In the genomic region with DNA sequence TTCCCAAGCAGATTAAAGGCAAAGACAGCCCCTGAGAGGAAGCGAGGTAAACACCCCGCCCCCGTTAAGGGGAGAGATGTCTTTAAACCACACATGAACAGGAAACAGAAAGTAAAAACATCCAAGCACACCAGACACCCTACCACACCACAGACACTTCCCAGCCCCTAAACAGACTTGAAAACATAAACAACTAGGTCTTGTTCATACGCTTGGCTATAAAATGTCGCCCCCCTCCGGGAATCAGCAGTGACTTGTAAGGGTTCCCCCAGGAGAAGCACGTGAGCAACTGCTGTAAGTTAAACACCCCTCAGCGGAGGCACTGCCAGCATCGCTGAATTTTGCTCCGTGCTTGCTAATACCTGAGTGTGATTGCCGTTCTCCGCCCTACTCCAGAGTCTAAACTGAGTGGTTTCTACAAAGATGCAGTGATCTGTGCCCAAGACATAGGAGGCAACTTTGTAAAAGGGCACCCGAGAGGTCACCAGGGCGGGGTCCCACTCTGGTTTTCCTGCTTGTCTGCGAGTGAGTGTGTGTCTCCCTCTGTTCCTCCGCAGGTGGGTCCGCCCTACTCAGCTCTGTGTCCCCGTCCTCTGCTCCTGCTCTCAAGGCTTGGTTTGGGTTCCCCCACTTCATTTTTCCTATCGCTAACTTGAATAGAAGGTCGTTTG, we compare ENCODE assay signal across 8 mouse cellular contexts. TPM values are rescaled to one million over a fixed set of nuclear protein-coding genes. Genes with fewer than 3 reads are reported as not detected.
DNase-seq lines count a peak whose midpoint lies in the region; ATAC-seq and TF ChIP-seq lines count a peak whose summit lies in the region.

No protein-coding gene starts in this region.

- H3K27me3 ChIP-seq in intestine, embryonic 16.5 days (replicated peaks; ENCODE audit: control insufficient read depth, insufficient read depth, low read length): no peaks in the 10 kb centered on the region
- H3K27me3 ChIP-seq in liver, embryonic 13.5 days: no peaks in the 10 kb centered on the region
- no peaks in the 10 kb centered on the region for H3K27me3 ChIP-seq in myocyte (ENCODE audit: control insufficient read depth, insufficient read depth, insufficient read length)
- H3K27me3 ChIP-seq in stomach, embryonic 15.5 days (replicated peaks): no peaks in the 10 kb centered on the region

- H3K4me2 ChIP-seq in intestine, embryonic 16.5 days (ENCODE audit: low read depth, low read length): peak overlapping the region; percentile 96
- H3K4me2 ChIP-seq in liver, embryonic 13.5 days: peak overlapping the region; percentile 88
- peak overlapping the region; percentile 89 for H3K4me2 ChIP-seq in myocyte (ENCODE audit: low read depth)
- H3K4me2 ChIP-seq in stomach, embryonic 15.5 days: peak overlapping the region; percentile 83

- H3K4me3 ChIP-seq in intestine, embryonic 16.5 days (ENCODE audit: low read length): peak overlapping the region; percentile 62
- H3K4me3 ChIP-seq in liver, embryonic 13.5 days (replicated peaks): peak overlapping the region; percentile 68
- H3K4me3 ChIP-seq in myocyte: peak overlapping the region; percentile 25
- H3K4me3 ChIP-seq in stomach, embryonic 15.5 days (replicated peaks): peak overlapping the region; percentile 48

- H3K4me1 ChIP-seq in intestine, embryonic 16.5 days (ENCODE audit: control insufficient read depth, insufficient read depth, low read length): no peaks in the 10 kb centered on the region; the same call in 1 of the 2 replicates
- H3K4me1 ChIP-seq in liver, embryonic 13.5 days (replicated peaks): peaks cover 18% of the 10 kb centered on the region
- H3K4me1 ChIP-seq in stomach, embryonic 15.5 days: peaks cover 3% of the 10 kb centered on the region; the same call in 1 of the 2 replicates

- ATAC-seq in intestine, embryonic 16.5 days: peak; percentile 80
- ATAC-seq in liver, embryonic 13.5 days (ENCODE audit: low read depth): peak; percentile 80
- ATAC-seq in stomach, embryonic 15.5 days (ENCODE audit: insufficient read depth, low FRiP score, low read depth): peak; percentile 76; the same call in 1 of the 2 replicates

- no peaks in the 10 kb centered on the region for H3K36me3 ChIP-seq in intestine, embryonic 16.5 days (ENCODE audit: control insufficient read depth, insufficient read depth, low read length)
- no peaks in the 10 kb centered on the region for H3K36me3 ChIP-seq in liver, embryonic 13.5 days
- no peaks in the 10 kb centered on the region for H3K36me3 ChIP-seq in myocyte (ENCODE audit: control insufficient read depth, insufficient read depth)
- no peaks in the 10 kb centered on the region for H3K36me3 ChIP-seq in stomach, embryonic 15.5 days

- DNase-seq in urinary bladder, adult 18-20 months (ENCODE audit: low spot score in 2 of 2): peak; percentile 46 to 61
- no peak for DNase-seq in urinary bladder, postnatal 10 days (ENCODE audit: low spot score)
- DNase-seq in embryo, embryonic 11.5 days (ENCODE audit: low read depth, low spot score): peak; percentile 30
- DNase-seq in heart, adult 11 months: peak; percentile 98
- peak; percentile 55 for DNase-seq in liver, embryonic 13.5 days

- peak overlapping the region; percentile 68 for H3K27ac ChIP-seq in intestine, embryonic 16.5 days (ENCODE audit: low read length)
- H3K27ac ChIP-seq in liver, embryonic 13.5 days: peak overlapping the region; percentile 68
- 0 out of 2 replicates have a peak overlapping the region, but pooled peaks have one; percentile 17 for H3K27ac ChIP-seq in stomach, embryonic 15.5 days

- no peaks in the 10 kb centered on the region for H3K9me3 ChIP-seq in intestine, embryonic 16.5 days (ENCODE audit: control insufficient read depth, low read length)
- H3K9me3 ChIP-seq in liver, embryonic 13.5 days (replicated peaks): no peaks in the 10 kb centered on the region
- no peaks in the 10 kb centered on the region for H3K9me3 ChIP-seq in stomach, embryonic 15.5 days

- no peak for TF ChIP-seq POLR2A in myocyte (IDR thresholded peaks at IDR 0.05; ENCODE audit: insufficient read length, low read depth)

- H3K9ac ChIP-seq in intestine, embryonic 16.5 days (ENCODE audit: low read depth, low read length): peak overlapping the region; percentile 73
- H3K9ac ChIP-seq in liver, embryonic 13.5 days: peak overlapping the region; percentile 69
- peak overlapping the region; percentile 1; the same call in 1 of the 2 replicates for H3K9ac ChIP-seq in stomach, embryonic 15.5 days

- H3K79me2 ChIP-seq in myocyte (ENCODE audit: control insufficient read depth, insufficient read depth): no peaks in the 10 kb centered on the region

- H3ac ChIP-seq in myocyte (ENCODE audit: control insufficient read depth, insufficient read length): no peak overlapping the region

- under 1% methylated on average over 20 of the region's 20 CpGs for WGBS in intestine, embryonic 16.5 days
- WGBS in liver, embryonic 13.5 days (ENCODE audit: insufficient replicate concordance): under 1% methylated on average over 20 of the region's 20 CpGs
- WGBS in stomach, embryonic 15.5 days: under 1% methylated on average over 20 of the region's 20 CpGs

TF ChIP-seq in myocyte, 11 proteins besides CTCF, POLR2A, EP300 and RAD21:
- TF ChIP-seq REST (IDR thresholded peaks at IDR 0.05; ENCODE audit: insufficient read depth, insufficient read length) (no peak), MAX (IDR thresholded peaks at IDR 0.05; ENCODE audit: low read depth) (no peak), TCF12 (IDR thresholded peaks at IDR 0.05; ENCODE audit: insufficient read depth, poor library complexity, severe bottlenecking) (no peak), USF1 (IDR thresholded peaks at IDR 0.05; ENCODE audit: low read depth) (peak; percentile 49), TCF3 (IDR thresholded peaks at IDR 0.05; ENCODE audit: insufficient read length, low read depth) (no peak)

RNA-seq across cellular contexts. Expression of a gene that starts 8.2 kb away (rescaled TPM):
- 12.1 and 14.5 TPM in 2 replicates for polyA plus RNA-seq in intestine, embryonic 16.5 days (2015; fragmentation: Nextera tagmentation; extraction: Ambion mirVana)
- 18.6 and 20.7 TPM in 2 replicates for polyA plus RNA-seq in liver, embryonic 13.5 days (2015; fragmentation: Nextera tagmentation; extraction: Ambion mirVana)
- 11.6 TPM for polyA plus RNA-seq in myocyte (2012; fragmentation: generic; extraction: Trizol)
- 18.4 and 21.7 TPM in 2 replicates for polyA plus RNA-seq in stomach, embryonic 15.5 days (2015; fragmentation: Nextera tagmentation; extraction: Ambion mirVana)

Comparison
In these comparisons a context has a peak if more than half of its experiments do, and no peak if none do; other contexts are left out.
1. H3K27ac ChIP-seq: peak in every context shown above with its lines; median percentile 68 in intestine, embryonic 16.5 days; 68 in liver, embryonic 13.5 days; 17 in stomach, embryonic 15.5 days.
2. H3K9ac ChIP-seq: peak in every context shown above with its lines; median percentile 73 in intestine, embryonic 16.5 days; 69 in liver, embryonic 13.5 days; 1 in stomach, embryonic 15.5 days.